Mouse (Mus musculus) thymus, postnatal 10 days (tissue): Measurements from ENCODE around the gene Kif7.
A peak's percentile ranks its signal among the peaks of the same experiment; 100 is the strongest.

Source experiments
- DNase-seq, 2 experiments: peaks; one replicate each; pipeline ENCODE4 v3.0.0; 2021; ENCODE audit warnings: low spot score in 2 of 2

Kif7 gene

GRCm38 (mm10) chr7:79715187-79715981, at the start of gene Kif7:
Gene Kif7 (minus strand): TSS chr7:79715720.
- DNase-seq, result peak; percentile 79 to 85

GRCm38 (mm10) chr7:79762106-79762505, 46.6 kb upstream of the Kif7 start:
- DNase-seq, result no peak

- DNase-seq, result no peak
Measured at GRCm38 (mm10) chr7:79761124-79761876, 45.8 kb upstream of the Kif7 start.

GRCm38 (mm10) chr7:79759766-79760165, 44.2 kb upstream of the Kif7 start:
- DNase-seq, result no peak

- no peak for DNase-seq
Measured at GRCm38 (mm10) chr7:79758176-79758575, 42.7 kb upstream of the Kif7 start.

GRCm38 (mm10) chr7:79756334-79756733, 40.8 kb upstream of the Kif7 start:
- DNase-seq, result no peak

- DNase-seq, result no peak
Measured at GRCm38 (mm10) chr7:79749511-79749910, 34.0 kb upstream of the Kif7 start.

GRCm38 (mm10) chr7:79747659-79748058, 32.1 kb upstream of the Kif7 start:
- DNase-seq, result no peak

- no peak for DNase-seq
Measured at GRCm38 (mm10) chr7:79744585-79744984, 29.1 kb upstream of the Kif7 start.

GRCm38 (mm10) chr7:79744051-79744450, 28.5 kb upstream of the Kif7 start:
- DNase-seq, result no peak

GRCm38 (mm10) chr7:79742659-79743536, 27.4 kb upstream of the Kif7 start, which contains the start of the genes Pex11a and Wdr93:
Gene Pex11a (minus strand): TSS chr7:79743131.
Gene Wdr93 (plus strand): TSS chr7:79743163.
- DNase-seq, result peak; percentile 70 to 75

- DNase-seq, result no peak
Measured at GRCm38 (mm10) chr7:79742277-79742658, 26.7 kb upstream of the Kif7 start.

GRCm38 (mm10) chr7:79740279-79740678, 24.8 kb upstream of the Kif7 start:
- no peak for DNase-seq

GRCm38 (mm10) chr7:79738913-79739312, 23.4 kb upstream of the Kif7 start:
- no peak for DNase-seq

- DNase-seq, result no peak
Measured at GRCm38 (mm10) chr7:79736511-79736910, 21.0 kb upstream of the Kif7 start.

- DNase-seq, result no peak
Measured at GRCm38 (mm10) chr7:79734563-79734962, 19.0 kb upstream of the Kif7 start.

- no peak for DNase-seq
Measured at GRCm38 (mm10) chr7:79732622-79733021, 17.1 kb upstream of the Kif7 start, which contains the start of gene Plin1. Gene Plin1 (minus strand): TSS chr7:79732903.

- no peak for DNase-seq
Measured at GRCm38 (mm10) chr7:79731438-79731837, 15.9 kb upstream of the Kif7 start.

GRCm38 (mm10) chr7:79729743-79730370, 14.3 kb upstream of the Kif7 start:
- no peak for DNase-seq

- peak; percentile 38 to 77 for DNase-seq
Measured at GRCm38 (mm10) chr7:79729169-79729568, 13.6 kb upstream of the Kif7 start.

GRCm38 (mm10) chr7:79728219-79728618, 12.7 kb upstream of the Kif7 start:
- DNase-seq, result peak; percentile 52 to 77
